Mouse (Mus musculus): ENCODE measurements at regions not wholly inside any gene's neighbourhood (a gene's known extent, or its start where the extent isn't known, plus 50 kb on each side); places are given as distances from the start of the nearest gene placed in this dataset.

DNA sequence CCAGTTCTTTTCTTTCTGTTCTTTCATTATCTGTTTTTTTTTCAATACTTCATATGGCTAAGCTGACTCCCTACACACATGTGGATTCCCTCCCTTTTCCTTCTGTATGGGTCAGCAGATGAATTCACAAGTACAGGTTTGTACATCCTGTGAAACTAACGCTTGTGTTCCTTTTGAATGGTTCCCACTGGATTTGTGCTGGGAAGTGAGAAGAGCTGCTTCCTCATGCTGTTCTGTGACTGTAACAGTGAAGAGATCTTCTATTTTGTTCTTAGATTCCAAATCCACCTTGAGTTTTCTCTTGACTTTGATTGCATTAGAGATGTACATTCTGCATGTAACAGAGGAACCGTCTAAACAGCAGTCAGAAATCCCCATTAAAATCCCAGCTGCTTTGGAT is 53.6 kb upstream of the Tmtc4 start:
- Histone ChIP-seq H3K27ac (no peak overlapping the region), H3K9me3 (ENCODE audit: control insufficient read depth, low read length) (no peaks in the 10 kb centered on the region), H3K27me3 (ENCODE audit: control insufficient read depth, insufficient read depth, low read length) (no peaks in the 10 kb centered on the region), H3K4me1 (replicated peaks; ENCODE audit: control insufficient read depth in 2 of 2, insufficient read depth in 2 of 2, low read length in 1 of 2) (no peaks in the 10 kb centered on the region), H3K9ac (replicated peaks) (no peak overlapping the region), H3K4me2 (ENCODE audit: low read depth) (no peak overlapping the region), H3K36me3 (replicated peaks; ENCODE audit: control insufficient read depth, insufficient read depth, low read depth) (no peaks in the 10 kb centered on the region), H3K4me3 (ENCODE audit: insufficient read depth in 1 of 2, low read depth in 2 of 2, low read length in 2 of 2) (no peak overlapping the region)
- ATAC-seq (ENCODE audit: insufficient read depth) (no peak), DNase-seq (ENCODE audit: low read depth in 3 of 3, low spot score in 3 of 3) (no peak)
- TF ChIP-seq CTCF (IDR thresholded peaks at IDR 0.05; ENCODE audit: low read depth), result no peak
- TF ChIP-seq EP300 (IDR thresholded peaks at IDR 0.05; ENCODE audit: low read depth), result no peak
- 68% methylated on average over 2 of the region's 2 CpGs for WGBS (ENCODE audit: insufficient replicate concordance)

Measured in liver, embryonic 14.5 days (tissue).